Mouse (Mus musculus) MEL (cell line): ENCODE data around the gene Lamp2. TPM values are rescaled to one million over a fixed set of nuclear protein-coding genes. Genes with fewer than 3 reads are reported as not detected.

Source experiments
- DNase-seq: peaks from one replicate; pipeline ENCODE4 v3.0.0; 2011; ENCODE audit warnings: low read depth, low spot score
- H3K27ac ChIP-seq: 2 replicates; pipeline ENCODE4 v1.5.1; 2012; ENCODE audit warnings: low read depth, mild to moderate bottlenecking, control low read depth, low read length, moderate library complexity; ENCODE audit not compliant: control insufficient read depth
- H3K27me3 ChIP-seq, 2 experiments: fragments of 150-350 bp in 1 of 2; sonication (generic) in 1 of 2; 2 replicates each; pipeline ENCODE4 v1.6.1; 2012; ENCODE audit warnings: low read length in 2 of 2, mild to moderate bottlenecking in 2 of 2, improper control_type of control experiment in 1 of 2, moderate library complexity in 1 of 2; ENCODE audit not compliant: insufficient read depth in 2 of 2, control insufficient read depth in 1 of 2
- H3K36me3 ChIP-seq, 2 experiments: 2 replicates each; pipeline ENCODE4 v1.6.1; 2012 to 2014; ENCODE audit warnings: low read length in 2 of 2, improper control_type of control experiment in 1 of 2, inconsistent platforms in 1 of 2, mild to moderate bottlenecking in 1 of 2; ENCODE audit not compliant: insufficient read depth in 2 of 2, control insufficient read depth in 1 of 2
- H3K4me1 ChIP-seq, 2 experiments: fragments of 150-350 bp in 1 of 2; sonication (generic) in 1 of 2; 2 replicates each; pipeline ENCODE4 v1.6.1; 2012; ENCODE audit warnings: low read length in 2 of 2, improper control_type of control experiment in 1 of 2, mild to moderate bottlenecking in 1 of 2; ENCODE audit not compliant: insufficient read depth in 2 of 2, control insufficient read depth in 1 of 2
- H3K4me3 ChIP-seq, 2 experiments: fragments of 150-350 bp in 1 of 2; sonication (generic) in 1 of 2; 2 replicates each; pipeline ENCODE4 v1.5.1; 2012; ENCODE audit warnings: low read depth in 2 of 2, low read length in 2 of 2, mild to moderate bottlenecking in 2 of 2, moderate library complexity in 2 of 2, control low read depth in 1 of 2, improper control_type of control experiment in 1 of 2; ENCODE audit not compliant: control insufficient read depth in 1 of 2, insufficient read depth in 1 of 2
- H3K79me2 ChIP-seq: 2 replicates; pipeline ENCODE4 v1.6.1; 2012; ENCODE audit warnings: mild to moderate bottlenecking, low read length, moderate library complexity; ENCODE audit not compliant: control insufficient read depth, poor library complexity, insufficient read depth
- H3K9ac ChIP-seq: 2 replicates; pipeline ENCODE4 v1.6.1; 2012; ENCODE audit warnings: low read depth, mild to moderate bottlenecking, control low read depth, low read length, moderate library complexity; ENCODE audit not compliant: control insufficient read depth, poor library complexity, severe bottlenecking
- H3K9me3 ChIP-seq: fragments of 150-350 bp; sonication (generic); replicated peaks from 2 replicates; pipeline ENCODE4 v1.6.1; 2012; ENCODE audit warnings: mild to moderate bottlenecking, low read length, improper control_type of control experiment, moderate library complexity; ENCODE audit not compliant: insufficient read depth
- BHLHE40 ChIP-seq: IDR thresholded peaks from 2 replicates; pipeline ENCODE4 v1.6.1; 2012; ENCODE audit warnings: low read depth, mild to moderate bottlenecking, inconsistent platforms, low read length, improper control_type of control experiment, borderline replicate concordance
- CHD1 ChIP-seq: IDR thresholded peaks from 2 replicates; pipeline ENCODE4 v1.6.1; 2012; ENCODE audit warnings: low read depth, mild to moderate bottlenecking, inconsistent platforms, low read length, improper control_type of control experiment
- CHD2 ChIP-seq: IDR thresholded peaks from 2 replicates; pipeline ENCODE4 v1.6.1; 2011; ENCODE audit warnings: low read length, improper control_type of control experiment
- E2F4 ChIP-seq: IDR thresholded peaks from 2 replicates; pipeline ENCODE4 v1.6.1; 2011; ENCODE audit warnings: low read depth, low read length, improper control_type of control experiment, borderline replicate concordance
- ETS1 ChIP-seq: IDR thresholded peaks from 2 replicates; pipeline ENCODE4 v1.6.1; 2012; ENCODE audit warnings: low read depth, mild to moderate bottlenecking, inconsistent platforms, low read length, improper control_type of control experiment, moderate library complexity
- GABPA ChIP-seq: IDR thresholded peaks from 2 replicates; pipeline ENCODE4 v1.6.1; 2012; ENCODE audit warnings: low read depth, mild to moderate bottlenecking, inconsistent platforms, low read length, improper control_type of control experiment, moderate library complexity
- GATA1 ChIP-seq: IDR thresholded peaks from 2 replicates; pipeline ENCODE4 v1.6.1; 2011; ENCODE audit warnings: low read depth, low read length, improper control_type of control experiment
- JUND ChIP-seq: IDR thresholded peaks from 2 replicates; pipeline ENCODE4 v1.6.1; 2011; ENCODE audit warnings: low read depth, mild to moderate bottlenecking, improper control_type of control experiment, low read length
- MAFK ChIP-seq: IDR thresholded peaks from 2 replicates; pipeline ENCODE4 v1.6.1; 2011; ENCODE audit warnings: low read depth, mild to moderate bottlenecking, low read length, improper control_type of control experiment, borderline replicate concordance
- MEF2A ChIP-seq: IDR thresholded peaks from 2 replicates; pipeline ENCODE4 v1.6.1; 2014; ENCODE audit warnings: low read depth, mild to moderate bottlenecking, inconsistent platforms, low read length, improper control_type of control experiment; ENCODE audit not compliant: poor library complexity, insufficient replicate concordance, severe bottlenecking; ENCODE audit errors: extremely low read depth
- MYB ChIP-seq: IDR thresholded peaks from 2 replicates; pipeline ENCODE4 v1.6.1; 2011; ENCODE audit warnings: mild to moderate bottlenecking, low read depth, low read length, improper control_type of control experiment
- MYC ChIP-seq: IDR thresholded peaks from 2 replicates; pipeline ENCODE4 v1.6.1; 2011; ENCODE audit warnings: low read depth, mild to moderate bottlenecking, low read length, improper control_type of control experiment, moderate library complexity
- NRF1 ChIP-seq: IDR thresholded peaks from 2 replicates; pipeline ENCODE4 v1.6.1; 2014; ENCODE audit warnings: low read depth, mild to moderate bottlenecking, inconsistent platforms, low read length, improper control_type of control experiment, moderate library complexity; ENCODE audit not compliant: poor library complexity, insufficient read depth, severe bottlenecking
- POLR2AphosphoS5 ChIP-seq: IDR thresholded peaks from 2 replicates; pipeline ENCODE4 v1.6.1; 2012; ENCODE audit warnings: low read depth, borderline replicate concordance, mild to moderate bottlenecking, inconsistent platforms, low read length, moderate library complexity, mixed read lengths
- RAD21 ChIP-seq: IDR thresholded peaks from 2 replicates; pipeline ENCODE4 v1.6.1; 2011; ENCODE audit warnings: mild to moderate bottlenecking, low read depth, low read length, improper control_type of control experiment
- RCOR1 ChIP-seq: IDR thresholded peaks from 2 replicates; pipeline ENCODE4 v1.6.1; 2012; ENCODE audit warnings: low read depth, mild to moderate bottlenecking, inconsistent platforms, low read length, improper control_type of control experiment
- SIN3A ChIP-seq: IDR thresholded peaks from 2 replicates; pipeline ENCODE4 v1.6.1; 2012; ENCODE audit warnings: low read length, improper control_type of control experiment, inconsistent platforms
- SMC3 ChIP-seq: IDR thresholded peaks from 2 replicates; pipeline ENCODE4 v1.6.1; 2011; ENCODE audit warnings: low read depth, low read length, improper control_type of control experiment
- TBP ChIP-seq: IDR thresholded peaks from 2 replicates; pipeline ENCODE4 v1.8.0; 2011; ENCODE audit warnings: low read depth, low read length, improper control_type of control experiment
- TCF12 ChIP-seq: IDR thresholded peaks from 2 replicates; pipeline ENCODE4 v1.6.1; 2014; ENCODE audit warnings: low read depth, mild to moderate bottlenecking, inconsistent platforms, low read length, improper control_type of control experiment, moderate library complexity
- UBTF ChIP-seq: IDR thresholded peaks from 2 replicates; pipeline ENCODE4 v1.6.1; 2012; ENCODE audit warnings: low read depth, mild to moderate bottlenecking, inconsistent platforms, low read length, improper control_type of control experiment, moderate library complexity, borderline replicate concordance; ENCODE audit not compliant: insufficient read depth
- USF1 ChIP-seq: IDR thresholded peaks from 2 replicates; pipeline ENCODE4 v1.6.1; 2014; ENCODE audit warnings: low read depth, mild to moderate bottlenecking, inconsistent platforms, low read length, improper control_type of control experiment, moderate library complexity
- ZC3H11A ChIP-seq: IDR thresholded peaks from 2 replicates; pipeline ENCODE4 v1.6.1; 2012; ENCODE audit warnings: low read depth, mild to moderate bottlenecking, inconsistent platforms, low read length, improper control_type of control experiment
- ZMIZ1 ChIP-seq: IDR thresholded peaks from 2 replicates; pipeline ENCODE4 v1.6.1; 2012; ENCODE audit warnings: low read depth, mild to moderate bottlenecking, inconsistent platforms, low read length, improper control_type of control experiment, moderate library complexity
- polyA plus RNA-seq, 2 experiments: library from polyadenylated mRNA; stranded (reverse) in 1 of 2; unstranded in 1 of 2; fragments of >175 nt in 1 of 2; fragments of >200 nt in 1 of 2; gene quantifications; 2 replicates each; pipeline versions ENCODE4 v1.2.1 to v1.2.4; 2012; ENCODE audit warnings: low replicate concordance in 2 of 2, low read depth in 1 of 2; ENCODE audit not compliant: insufficient read length in 2 of 2, insufficient read depth in 1 of 2, missing spikeins in 1 of 2
- total RNA-seq: library from RNA; depleted of rRNA; stranded (reverse); fragments of 300-350 nt; gene quantifications from 2 replicates; pipeline ENCODE4 v1.2.3, GENCODE M21; 2012

Gene Lamp2
- total and polyA plus RNA-seq, 3 experiments: 20.6 to 80.5 (median 28.9) TPM

- Histone ChIP-seq H3K36me3 (no peaks in the 10 kb centered on the region; a peak in 2 of 4 replicates), H3K27me3 (no peaks in the 10 kb centered on the region), H3K9me3 (no peaks in the 10 kb centered on the region), H3K4me1 (no peaks in the 10 kb centered on the region), H3K4me3 (no peak overlapping the region), H3K9ac (no peak overlapping the region), H3K27ac (no peak overlapping the region), H3K79me2 (no peaks in the 10 kb centered on the region)
- TF ChIP-seq SMC3 (no peak), CHD1 (no peak), RAD21 (no peak), TBP (no peak), UBTF (no peak), RCOR1 (no peak), ETS1 (no peak), ZMIZ1 (no peak)
- no peak for DNase-seq
Observed at GRCm38 (mm10) chrX:38445705-38446104, 10.5 kb downstream of the Lamp2 start.

- H3K9ac ChIP-seq: no peak overlapping the region
- H3K27me3 ChIP-seq: no peaks in the 10 kb centered on the region
- no peaks in the 10 kb centered on the region for H3K4me1 ChIP-seq
- no peaks in the 10 kb centered on the region; a peak in 2 of 4 replicates for H3K36me3 ChIP-seq
- TF ChIP-seq ZMIZ1: no peak
- TF ChIP-seq GATA1: no peak
- no peak for TF ChIP-seq NRF1
- no peak for TF ChIP-seq USF1
- TF ChIP-seq BHLHE40: no peak
- no peak for TF ChIP-seq MEF2A
- no peak for TF ChIP-seq ZC3H11A
- TF ChIP-seq SIN3A: no peak
- no peak for TF ChIP-seq POLR2AphosphoS5
- TF ChIP-seq MYC: no peak
- no peak for TF ChIP-seq TCF12
- TF ChIP-seq E2F4: no peak
- TF ChIP-seq TBP: no peak
- TF ChIP-seq MAFK: no peak
- TF ChIP-seq GABPA: no peak
- TF ChIP-seq CHD2: no peak
- no peak for TF ChIP-seq MYB
- TF ChIP-seq JUND: no peak
- no peaks in the 10 kb centered on the region for H3K79me2 ChIP-seq
- no peak overlapping the region for H3K4me3 ChIP-seq
- no peaks in the 10 kb centered on the region for H3K9me3 ChIP-seq
- H3K27ac ChIP-seq: no peak overlapping the region
- no peak for DNase-seq
Observed at GRCm38 (mm10) chrX:38442425-38442824, 13.8 kb downstream of the Lamp2 start.
